Mouse (Mus musculus) layer of hippocampus, adult 18-20 months (tissue): ENCODE data around the gene Parvb. TPM values are rescaled to one million over a fixed set of nuclear protein-coding genes. Genes with fewer than 3 reads are reported as not detected.
A peak's percentile ranks its signal among the peaks of the same experiment; 100 is the strongest.

Source experiments
- DNase-seq, 2 experiments: peaks; one replicate each; pipeline ENCODE4 v3.0.0; 2022; ENCODE audit warnings: low spot score in 2 of 2
- long read RNA-seq: library from polyadenylated mRNA; stranded (forward); transcript quantifications from one replicate; pipeline ENCODE4 v2.0.0, GENCODE M21; 2021
- total RNA-seq, 2 experiments: library from RNA; stranded (reverse); gene quantifications; 2 replicates each; pipeline ENCODE4 v1.2.3; 2021

The Parvb gene
- 10 to 100 TPM; 28.8 to 29.5 TPM for total RNA-seq
- long read RNA-seq, partial matches to known transcripts: 0 of 4 reads
- long read RNA-seq, other reads (novel, unspliced or antisense): 2 of 4 reads

DNA sequence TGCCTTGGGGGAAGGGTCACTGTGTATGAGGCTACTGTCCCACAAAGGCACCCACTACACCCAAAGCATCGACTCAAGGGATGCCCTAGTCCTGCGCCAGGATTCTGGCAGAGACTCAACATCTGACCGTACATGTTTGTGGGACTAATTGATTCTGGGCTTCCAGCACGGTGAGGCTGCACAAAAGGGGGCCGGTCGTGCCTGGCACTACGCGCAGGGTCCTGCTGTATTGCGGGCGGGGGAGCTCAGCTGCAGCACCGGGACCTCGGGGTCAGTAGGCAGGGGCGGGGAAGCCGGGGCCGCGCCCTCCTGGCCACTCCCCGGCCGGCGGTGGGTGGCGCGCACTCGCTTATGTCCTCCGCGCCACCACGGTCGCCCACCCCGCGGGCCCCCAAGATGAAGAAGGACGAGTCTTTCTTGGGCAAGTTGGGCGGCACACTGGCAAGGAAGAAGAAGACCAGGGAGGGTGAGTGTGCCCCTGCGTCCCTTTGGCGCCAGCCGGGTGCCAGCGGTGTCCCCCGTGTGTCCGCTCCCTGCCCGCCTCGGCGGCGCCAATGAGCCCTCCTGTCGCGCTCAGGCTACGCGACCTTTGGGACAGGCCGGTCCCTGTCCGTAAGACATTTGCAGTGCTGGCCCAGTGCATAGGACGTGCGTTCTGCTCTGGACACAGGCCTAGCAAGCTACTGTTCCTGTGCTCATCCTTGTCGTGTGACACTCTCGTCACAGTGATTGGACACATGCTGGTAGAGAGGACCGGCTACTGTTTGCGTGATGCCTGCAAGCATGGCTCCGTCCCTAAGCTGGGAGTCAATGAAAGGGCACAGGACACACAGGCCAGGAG lies at the start of gene Parvb:
TSS of gene Parvb (plus strand) at position 323 of the 841 bp plus-strand sequence.
- DNase-seq: peak in 1 of 2 experiments; percentile 48

DNA sequence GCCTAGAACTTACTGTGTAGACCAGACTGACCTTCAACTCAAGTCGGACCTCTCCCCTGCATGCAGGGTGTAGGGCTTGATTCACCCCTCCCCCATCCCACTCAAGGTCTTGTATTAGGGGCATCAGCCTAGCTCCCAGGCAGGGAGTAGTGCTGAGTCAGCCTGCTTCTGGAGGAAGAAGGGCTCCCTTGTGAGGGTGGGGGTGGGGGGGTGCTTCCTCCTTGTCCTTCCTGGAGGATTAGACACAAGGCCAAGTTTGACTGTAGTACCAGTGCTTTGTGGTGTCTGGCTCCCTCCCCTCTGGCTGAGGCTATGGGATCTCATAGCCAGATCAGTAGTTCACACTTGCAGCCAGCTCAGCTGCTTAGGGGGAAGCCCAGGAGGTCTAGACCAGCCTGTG lies 47.9 kb upstream of the Parvb start:
- DNase-seq: no peak

DNA sequence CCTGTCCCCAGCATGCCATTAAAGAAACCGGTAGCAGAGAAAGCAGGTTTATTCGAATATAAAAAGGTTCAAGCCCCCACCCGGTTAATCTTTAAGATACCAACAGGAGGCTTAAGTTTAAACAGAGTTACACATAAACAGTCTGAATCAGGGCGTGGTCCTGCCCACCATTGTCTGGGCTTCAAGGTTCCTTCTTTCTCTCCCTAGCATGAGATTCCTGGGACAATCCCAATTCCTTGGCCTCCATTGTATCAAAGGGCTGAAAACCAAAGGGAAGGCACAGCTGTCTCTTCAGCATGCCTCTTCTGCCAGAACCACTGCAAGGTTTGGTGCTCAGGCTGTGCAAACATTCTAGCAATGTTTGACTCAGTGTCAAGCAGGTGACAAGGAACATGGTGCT lies 45.6 kb upstream of the Parvb start:
- no peak for DNase-seq

DNA sequence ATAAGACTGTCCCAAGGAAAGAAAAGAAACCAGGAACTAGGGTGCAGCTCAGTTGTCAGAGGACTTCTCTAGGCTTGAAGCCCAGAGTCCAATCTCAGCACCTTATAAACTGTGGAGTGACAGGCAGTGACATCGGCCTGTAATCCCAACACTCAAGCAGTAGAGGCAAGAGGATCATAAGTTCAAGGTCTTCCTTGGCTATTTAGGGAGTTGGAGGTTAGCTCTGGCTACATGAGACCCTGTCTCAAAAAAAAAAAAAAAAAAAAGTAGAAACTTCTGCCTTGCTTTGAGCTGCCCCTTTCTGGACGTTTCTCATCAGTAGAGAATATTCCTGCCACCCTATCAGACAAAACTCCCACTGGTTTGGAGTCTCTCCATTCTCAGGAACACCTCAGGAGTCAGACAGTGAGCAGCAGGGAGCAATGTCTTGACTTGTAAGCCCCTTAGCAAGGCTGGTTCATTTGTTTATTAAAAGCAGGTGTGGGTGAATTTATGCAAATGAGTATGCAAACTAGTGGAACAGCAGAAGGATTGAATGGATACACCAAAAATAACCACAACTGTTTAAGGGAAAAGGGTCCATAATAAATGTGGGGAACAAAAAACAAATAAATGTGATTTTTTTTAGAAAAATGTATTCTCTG lies 42.8 kb upstream of the Parvb start:
- no peak for DNase-seq

DNA sequence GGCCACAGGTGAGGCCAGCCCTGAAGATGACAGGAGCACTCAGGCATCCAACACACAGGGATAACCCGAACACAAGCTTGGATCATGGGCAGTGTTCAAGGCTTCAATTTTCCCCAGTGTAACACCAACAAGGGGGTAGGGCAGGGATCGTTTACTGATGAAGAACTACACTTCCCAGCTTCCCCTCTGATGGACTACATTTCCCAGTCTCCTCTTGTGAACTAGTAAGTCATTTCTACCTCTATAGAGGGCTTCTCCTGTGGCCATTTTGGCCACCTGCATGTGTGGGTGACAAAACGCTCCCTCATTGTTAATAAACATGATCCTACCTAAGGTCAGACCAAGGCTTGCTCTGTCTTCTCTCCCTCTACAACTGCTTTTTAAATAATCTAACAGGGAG lies 42.0 kb upstream of the Parvb start:
- no peak for DNase-seq

DNA sequence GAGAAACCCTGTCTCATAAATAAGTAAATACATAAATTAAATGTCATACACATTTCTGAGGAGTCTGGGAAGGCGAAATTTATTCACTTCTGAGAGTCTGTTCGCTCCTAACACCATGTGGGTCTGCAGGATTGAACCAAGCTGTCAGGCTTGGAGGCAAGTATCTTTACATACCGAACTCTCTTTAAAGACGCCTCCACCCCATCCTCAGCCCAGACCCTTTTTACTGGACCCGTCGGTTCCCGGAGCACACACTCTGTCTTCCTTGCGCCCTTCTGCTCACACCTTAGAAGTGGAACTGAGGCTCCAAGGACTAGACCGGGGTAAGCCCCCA lies 40.2 kb upstream of the Parvb start:
- no peak for DNase-seq

DNA sequence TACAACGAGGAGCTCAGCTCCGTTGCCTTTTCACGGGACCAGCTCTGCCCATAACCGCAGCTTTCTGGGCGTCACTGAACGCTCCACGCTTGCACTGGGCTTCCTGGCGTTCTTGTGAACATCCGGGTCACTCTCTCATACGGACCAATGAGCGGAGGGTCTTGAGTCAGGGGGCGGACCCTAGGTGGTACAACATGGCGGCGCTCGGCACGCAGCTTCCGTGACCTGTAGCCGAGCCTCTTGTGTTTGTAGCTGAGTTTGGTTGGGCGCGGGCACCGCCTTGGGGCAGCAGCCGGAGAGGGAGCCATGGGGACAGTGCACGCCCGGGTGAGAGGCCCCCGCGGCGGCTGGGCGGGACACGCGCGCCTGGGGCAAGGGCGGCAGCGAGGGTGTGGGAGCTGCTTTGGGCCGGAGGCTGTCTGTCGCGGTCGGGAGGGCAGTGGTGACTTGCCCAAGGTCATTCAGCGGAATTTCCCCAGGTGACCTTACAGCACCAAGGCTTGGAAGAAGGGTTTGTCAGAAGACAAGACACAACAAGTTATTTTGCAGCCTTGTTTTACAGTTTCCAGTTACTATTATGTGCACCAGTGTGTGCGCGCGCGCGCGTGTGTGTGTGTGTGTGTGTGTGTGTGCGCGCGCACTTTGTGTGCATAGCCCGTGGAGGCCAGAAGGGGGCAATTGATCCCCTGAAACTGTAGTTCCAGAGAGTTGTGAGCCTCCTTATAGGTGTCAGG lies 39.6 kb upstream of the Parvb start, which contains the start of gene Samm50:
TSS of gene Samm50 (plus strand) at position 184 of the 734 bp plus-strand sequence.
- peak; percentile 88 to 96 for DNase-seq

DNA sequence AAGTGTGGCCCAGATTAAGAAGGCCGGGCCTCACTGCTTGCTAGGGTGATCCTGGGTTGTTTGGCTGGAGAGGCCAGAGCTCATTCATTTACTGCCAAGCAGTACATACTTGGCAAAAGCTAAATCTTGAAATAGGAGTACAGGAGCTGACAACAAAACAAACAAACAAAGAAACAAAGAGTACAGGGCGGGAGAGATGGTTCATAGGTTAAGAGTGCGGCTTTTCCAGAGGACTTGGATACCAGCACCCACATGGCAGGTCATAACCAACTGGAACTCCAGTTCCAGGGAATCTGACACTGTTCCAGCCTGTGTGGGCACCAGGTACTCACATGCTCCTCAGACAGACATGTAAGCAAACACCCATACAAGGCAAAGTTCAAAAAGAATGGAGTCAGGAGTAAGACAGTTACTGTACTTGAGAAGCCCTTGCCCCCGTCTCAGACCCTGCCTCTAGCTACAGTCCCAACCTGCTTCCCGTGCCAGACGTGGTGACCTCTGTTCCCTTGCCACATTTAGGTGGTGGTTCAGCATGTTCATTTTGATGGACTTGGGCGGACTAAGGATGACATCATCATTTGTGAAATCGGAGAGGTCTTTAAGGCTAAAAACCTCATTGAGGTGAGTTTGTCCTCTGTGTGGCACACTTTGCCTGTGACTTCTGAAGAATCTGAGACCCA lies 35.2 kb upstream of the Parvb start:
- DNase-seq: no peak

DNA sequence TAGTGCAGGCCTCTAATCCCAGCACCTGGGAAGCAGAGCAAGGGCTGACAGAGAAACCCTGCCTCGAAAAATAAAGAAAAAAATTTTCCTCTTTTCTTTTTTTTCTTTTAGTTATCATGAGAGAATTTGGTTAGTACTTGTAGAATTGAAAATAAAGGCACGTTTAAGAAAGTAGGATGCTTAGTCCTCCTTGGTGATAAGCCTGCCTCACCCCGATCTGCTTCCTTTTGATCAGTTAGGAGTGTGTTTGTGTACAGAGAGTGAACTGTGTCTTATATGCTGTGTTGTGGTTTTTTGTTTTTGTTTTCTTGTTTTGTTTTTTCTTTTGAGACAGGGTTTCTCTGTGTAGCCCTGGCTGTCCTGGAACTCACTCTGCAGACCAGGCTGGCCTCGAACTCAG lies 24.5 kb upstream of the Parvb start:
- DNase-seq: no peak

DNA sequence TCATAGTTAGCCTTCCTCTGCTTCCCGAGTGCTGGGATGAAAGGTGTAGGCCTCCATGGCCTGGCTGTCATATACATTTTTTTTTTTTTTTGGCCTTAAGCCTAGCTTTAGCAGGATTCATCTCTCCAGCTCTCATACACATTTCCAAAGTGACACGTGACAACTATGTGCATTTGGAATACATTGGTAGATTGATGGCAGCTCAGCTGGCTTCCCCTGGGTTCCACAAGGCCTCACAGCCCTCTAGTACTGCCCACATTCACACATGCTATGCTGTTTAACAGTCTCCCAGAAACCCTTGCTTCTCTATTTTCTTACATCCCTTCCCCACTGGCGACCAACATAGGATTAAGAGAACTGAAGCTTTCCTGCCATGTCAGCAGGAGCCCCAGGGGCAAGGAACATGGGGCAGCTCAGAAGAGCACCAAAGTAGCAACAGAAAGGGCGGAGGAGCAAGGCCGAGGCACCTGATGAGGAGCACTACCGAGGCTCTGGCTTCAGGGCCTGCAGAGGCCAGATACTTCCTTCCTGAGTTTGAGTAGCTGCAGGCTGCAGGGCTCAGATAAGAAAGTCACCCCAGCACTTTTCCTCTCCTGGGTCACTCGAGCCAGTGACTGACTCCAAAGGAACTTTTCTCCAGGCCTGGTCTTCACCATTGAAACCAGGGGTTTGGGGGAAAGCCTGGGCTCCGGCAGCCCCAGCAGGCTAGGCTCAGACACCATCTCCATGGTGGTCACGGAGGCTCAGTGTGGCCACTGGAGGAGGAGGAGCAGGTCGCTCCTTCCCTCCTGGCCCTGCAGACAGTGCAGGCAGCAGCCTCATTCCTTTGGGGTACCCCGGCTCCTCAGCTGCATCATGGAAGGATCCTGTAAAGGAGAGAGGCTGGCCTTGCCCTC lies 22.1 kb upstream of the Parvb start:
- no peak for DNase-seq

DNA sequence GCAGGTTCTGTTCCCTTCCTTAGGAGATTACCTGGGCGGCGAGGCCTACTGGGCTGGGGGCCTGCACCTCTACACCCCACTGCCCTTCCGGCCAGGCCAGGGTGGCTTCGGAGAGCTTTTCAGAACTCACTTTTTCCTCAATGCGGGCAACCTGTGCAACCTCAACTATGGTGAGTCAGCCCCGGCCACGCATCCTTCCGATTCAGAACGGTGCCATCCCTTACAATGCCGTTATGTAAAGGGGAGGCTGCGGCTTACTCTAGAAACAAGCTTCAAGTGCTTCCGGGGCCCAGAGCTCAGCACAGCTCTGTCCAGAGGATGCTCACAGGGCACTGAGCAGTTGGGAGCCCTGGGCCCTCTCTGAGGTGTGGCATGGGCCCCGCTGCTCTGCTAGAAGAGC lies 21.4 kb upstream of the Parvb start:
- DNase-seq: no peak

DNA sequence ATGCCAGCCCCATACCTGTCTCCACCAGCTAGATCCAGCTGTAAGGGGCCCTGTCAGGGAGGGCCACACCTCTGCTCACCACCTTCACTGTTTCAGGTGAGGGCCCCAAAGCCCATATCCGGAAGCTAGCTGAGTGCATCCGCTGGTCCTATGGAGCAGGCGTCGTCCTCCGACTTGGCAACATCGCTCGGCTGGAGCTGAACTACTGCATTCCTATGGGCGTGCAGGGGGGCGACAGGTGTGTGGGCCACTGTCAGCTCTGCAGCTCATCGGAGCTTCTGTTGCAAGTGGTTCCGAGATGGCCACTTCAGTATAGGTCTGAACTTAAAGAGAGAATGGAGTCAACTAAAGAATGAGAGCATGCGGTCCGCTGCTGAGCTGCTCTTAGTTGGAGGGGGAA lies 20.9 kb upstream of the Parvb start:
- DNase-seq: no peak

DNA sequence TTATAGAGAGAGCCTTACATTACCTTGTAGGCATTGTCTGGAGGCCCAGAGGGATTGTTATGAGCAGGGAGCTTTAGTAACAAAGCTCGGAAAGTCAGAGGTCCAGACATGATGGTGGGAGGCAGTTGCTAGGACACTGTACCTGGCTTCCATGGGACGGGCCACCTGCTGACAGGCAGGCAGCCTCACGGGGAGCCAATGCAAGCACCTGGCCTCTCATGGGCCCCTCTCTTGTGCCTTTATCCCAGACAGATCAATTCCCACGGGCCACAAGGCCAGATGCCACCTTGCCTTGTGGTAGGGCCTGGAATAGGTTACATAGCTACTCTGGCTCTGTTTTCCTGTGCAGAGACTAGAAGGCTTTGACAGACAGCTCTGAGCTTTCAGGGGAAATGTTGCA lies 20.3 kb upstream of the Parvb start:
- DNase-seq: no peak

DNA sequence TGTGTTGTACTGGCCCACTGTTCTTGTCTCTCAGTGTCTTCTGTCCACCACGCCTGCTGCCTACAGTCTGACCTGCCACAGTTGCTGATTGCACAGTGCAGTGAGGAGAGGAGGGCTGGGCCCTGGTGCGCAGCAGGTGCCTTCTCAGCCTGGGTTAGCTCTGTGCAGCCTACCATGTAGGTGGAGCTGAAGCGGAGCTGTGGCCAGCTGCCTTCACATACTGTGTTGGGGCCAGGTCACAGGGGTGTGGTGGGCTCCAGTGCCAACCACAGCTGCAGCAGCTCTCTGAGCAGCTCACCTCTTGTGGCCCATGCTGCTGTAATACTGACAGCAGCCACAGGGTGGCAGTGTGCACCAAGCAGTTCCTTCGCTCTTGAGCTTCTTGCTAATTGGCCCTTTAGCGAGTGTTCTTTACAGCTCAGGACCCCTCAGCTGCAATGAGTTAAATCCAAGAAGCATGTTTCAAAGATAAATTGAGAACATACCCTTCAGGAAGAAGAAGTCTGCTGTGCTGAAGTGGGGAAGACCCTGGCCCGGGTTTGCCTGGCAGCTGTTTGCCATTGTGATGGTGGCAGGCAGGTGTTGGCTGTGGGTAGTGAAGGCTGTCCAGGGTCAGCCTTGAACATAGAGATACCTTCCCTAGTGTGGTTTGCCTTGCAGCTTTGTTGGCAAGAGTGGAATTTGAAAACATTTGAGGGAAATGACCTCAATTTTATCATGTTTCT lies 19.6 kb upstream of the Parvb start:
- DNase-seq: peak; percentile 78 to 93

DNA sequence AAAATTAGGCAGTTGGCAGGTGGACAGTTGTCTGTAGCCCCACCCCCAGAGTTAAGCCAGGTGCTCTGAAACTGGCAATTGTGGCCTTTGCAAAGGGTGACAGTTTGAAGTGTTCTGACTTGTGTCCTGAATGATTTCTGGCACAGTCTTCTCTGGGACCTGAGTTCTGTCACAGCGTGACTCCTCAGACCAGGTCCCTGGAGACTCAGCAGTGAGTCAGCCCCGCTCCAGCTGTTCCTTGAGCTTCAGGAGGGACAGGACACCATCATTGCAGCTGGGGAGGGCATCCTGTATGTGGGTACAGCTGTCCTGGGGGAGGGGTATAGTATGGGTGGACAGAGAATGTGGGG lies 19.1 kb upstream of the Parvb start:
- no peak for DNase-seq

DNA sequence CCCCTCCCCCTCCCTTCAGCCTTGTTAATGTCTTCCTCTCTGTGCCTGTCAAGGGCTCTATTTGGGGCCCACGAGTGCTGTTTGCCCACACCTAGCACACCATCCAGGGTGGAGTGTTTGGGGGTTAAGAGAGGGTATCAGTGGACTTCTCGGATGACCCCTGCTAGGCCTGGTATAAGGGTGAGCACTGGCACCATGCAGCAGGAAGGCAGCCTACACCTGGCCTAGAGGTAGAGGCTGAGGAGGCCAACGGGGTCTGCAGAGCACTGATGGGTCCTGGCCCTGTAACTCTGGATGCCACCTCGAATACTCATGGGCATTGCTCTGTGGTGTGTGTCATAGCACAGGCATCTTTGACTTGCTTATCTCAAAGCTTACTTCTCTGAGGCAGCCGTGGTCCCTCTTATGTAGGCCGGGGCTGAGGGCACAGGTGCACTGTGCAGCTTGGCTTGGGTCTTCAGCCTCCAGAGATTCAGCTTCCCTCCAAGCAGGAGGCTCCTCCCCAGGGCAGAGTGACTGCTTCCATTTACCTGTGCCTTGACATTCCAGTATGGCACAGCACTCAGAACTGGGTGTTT lies 18.6 kb upstream of the Parvb start:
- DNase-seq: no peak

DNA sequence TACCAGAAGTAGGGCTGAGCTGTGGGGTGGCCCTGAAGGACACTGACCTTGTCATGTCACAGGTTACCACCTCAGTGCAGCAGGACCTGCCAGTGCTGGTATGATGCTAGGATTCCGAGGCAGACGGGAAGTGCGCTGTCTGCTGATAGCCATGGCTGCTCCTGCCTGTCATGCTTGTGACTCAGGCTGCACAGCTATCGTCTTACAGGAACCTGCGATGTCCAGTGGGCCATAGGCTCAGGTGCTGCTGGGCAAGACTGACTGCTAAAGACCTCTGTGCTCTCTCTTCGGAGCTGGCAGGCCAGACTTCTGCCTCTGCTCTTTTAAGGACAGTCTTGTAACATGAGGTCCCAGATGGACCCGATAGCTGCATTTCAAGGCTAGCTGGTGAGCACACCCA lies 17.4 kb upstream of the Parvb start:
- no peak for DNase-seq

DNA sequence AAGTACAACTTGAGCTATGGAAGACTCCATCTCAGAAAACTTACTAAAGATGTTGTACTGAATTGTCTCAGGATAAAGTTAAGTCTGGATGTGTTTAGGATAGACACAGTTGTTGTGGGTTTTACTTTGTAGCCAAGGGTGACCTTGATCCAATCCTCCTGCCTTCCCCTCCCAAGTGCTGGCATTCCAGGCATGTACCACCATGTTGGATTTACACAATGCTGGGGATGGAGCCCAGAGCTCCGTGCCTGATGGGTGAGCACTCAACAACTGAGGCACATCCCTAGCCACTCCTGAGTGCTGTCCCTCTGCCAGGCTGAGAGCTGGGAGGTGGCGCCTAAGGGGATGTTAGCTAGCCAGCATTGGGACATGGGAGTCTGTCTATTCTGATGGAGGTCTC lies 16.6 kb upstream of the Parvb start:
- DNase-seq: no peak

DNA sequence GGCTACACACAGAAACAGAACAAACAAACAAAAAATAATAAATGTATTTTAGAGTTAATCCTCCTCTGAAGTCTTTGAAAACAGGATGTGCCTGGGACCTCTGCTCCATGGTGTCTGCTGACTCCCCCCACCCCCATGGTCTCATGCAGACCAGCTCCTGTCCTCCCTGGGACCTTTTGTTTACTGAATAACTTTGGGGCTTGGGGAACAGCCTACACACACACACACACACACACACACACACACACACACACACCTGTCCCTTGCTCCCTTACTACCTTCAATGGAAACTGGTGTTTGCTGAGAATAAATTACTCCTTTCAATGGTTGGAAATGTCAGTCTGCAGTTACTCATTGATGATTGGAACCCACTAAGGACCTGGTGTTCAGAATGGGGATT lies 15.8 kb upstream of the Parvb start:
- no peak for DNase-seq
